Mouse (Mus musculus) erythroblast, adult 5-6 weeks (primary cell): ENCODE data around the gene Rnaseh2b. TPM values are rescaled to one million over a fixed set of nuclear protein-coding genes. Genes with fewer than 3 reads are reported as not detected.

ENCODE experiments used
- ATAC-seq: replicated peaks from 2 replicates; pipeline ENCODE4 v1.8.0; 2016; ENCODE audit warnings: moderate number of reproducible peaks, mild to moderate bottlenecking, moderate TSS enrichment, inconsistent platforms; ENCODE audit not compliant: poor library complexity, low FRiP score, severe bottlenecking
- total RNA-seq, 2 experiments: library from RNA; stranded (forward) in 1 of 2; stranded (reverse) in 1 of 2; fragments of 150-400 nt in 1 of 2; fragments of 200-764, 138-1000 nt in 1 of 2; gene quantifications; 2 replicates each; pipeline versions ENCODE4 v1.2.3 to v1.2.4; 2015 to 2017; ENCODE audit warnings: low replicate concordance in 2 of 2

The Rnaseh2b gene
- total RNA-seq, 2 experiments from 2014 or later = 22.2 to 24.4 TPM

DNA sequence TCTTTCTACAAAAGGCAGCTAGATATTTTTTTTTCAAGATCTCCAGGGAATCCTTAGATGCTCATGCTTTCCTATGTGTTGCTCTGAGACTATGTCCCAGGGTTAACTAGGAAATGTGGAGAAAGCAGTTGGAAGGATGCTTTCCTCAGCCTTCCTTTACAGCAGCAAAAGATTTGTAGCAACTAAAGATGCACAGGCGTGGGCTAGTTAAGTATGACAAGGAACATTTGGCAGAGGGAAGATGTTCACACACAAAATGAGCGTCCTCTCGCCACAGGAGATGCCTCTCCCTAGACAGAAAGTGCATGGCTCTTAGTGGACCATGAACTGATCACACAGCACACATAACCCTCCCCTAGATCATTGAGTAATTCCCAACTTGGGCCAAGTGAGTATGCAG, 125.1 kb downstream of the Rnaseh2b start:
- ATAC-seq = no peak

DNA sequence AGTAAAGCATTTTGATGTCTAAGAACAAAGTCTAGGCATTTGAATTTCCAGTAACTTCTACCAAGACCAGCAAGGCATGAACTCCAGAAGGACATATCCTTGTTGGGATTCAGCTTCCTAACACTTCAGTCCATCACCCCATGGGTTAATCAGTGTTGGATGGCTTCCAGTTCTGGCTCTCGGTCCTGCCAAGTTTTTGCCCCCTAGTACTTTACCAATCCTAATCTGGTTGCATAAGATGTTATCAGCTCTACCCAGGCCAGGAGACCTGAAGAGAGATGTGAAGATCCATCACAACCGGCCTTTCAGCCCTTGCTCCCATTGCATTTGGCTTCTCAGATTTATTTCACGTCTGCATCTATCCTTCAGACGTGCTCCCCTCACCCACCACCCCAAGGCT, 129.9 kb downstream of the Rnaseh2b start:
- no peak for ATAC-seq

Other genes starting within 250 kb of the Rnaseh2b start
- gene Dleu7, start 458 bp downstream of the Rnaseh2b start, total RNA-seq (2015; ENCODE audit: low replicate concordance) = 1.0 TPM in 1 of 2 replicates, not detected in the other
- not detected in 2 replicates for gene Dleu7, start 458 bp downstream of the Rnaseh2b start, total RNA-seq (2017; ENCODE audit: low replicate concordance)
- not detected in 2 replicates for gene Gucy1b2, start 163.7 kb downstream of the Rnaseh2b start, total RNA-seq (2015; ENCODE audit: low replicate concordance)
- not detected in 2 replicates for gene Gucy1b2, start 163.7 kb downstream of the Rnaseh2b start, total RNA-seq (2017; ENCODE audit: low replicate concordance)